Mouse (Mus musculus) cerebellum, adult 18-20 months (tissue): ENCODE data around the gene Zkscan16.
A peak's percentile ranks its signal among the peaks of the same experiment; 100 is the strongest.

Experiments used
- DNase-seq, 2 experiments: peaks; one replicate each; pipeline ENCODE4 v3.0.0; 2021

Zkscan16 gene

DNA sequence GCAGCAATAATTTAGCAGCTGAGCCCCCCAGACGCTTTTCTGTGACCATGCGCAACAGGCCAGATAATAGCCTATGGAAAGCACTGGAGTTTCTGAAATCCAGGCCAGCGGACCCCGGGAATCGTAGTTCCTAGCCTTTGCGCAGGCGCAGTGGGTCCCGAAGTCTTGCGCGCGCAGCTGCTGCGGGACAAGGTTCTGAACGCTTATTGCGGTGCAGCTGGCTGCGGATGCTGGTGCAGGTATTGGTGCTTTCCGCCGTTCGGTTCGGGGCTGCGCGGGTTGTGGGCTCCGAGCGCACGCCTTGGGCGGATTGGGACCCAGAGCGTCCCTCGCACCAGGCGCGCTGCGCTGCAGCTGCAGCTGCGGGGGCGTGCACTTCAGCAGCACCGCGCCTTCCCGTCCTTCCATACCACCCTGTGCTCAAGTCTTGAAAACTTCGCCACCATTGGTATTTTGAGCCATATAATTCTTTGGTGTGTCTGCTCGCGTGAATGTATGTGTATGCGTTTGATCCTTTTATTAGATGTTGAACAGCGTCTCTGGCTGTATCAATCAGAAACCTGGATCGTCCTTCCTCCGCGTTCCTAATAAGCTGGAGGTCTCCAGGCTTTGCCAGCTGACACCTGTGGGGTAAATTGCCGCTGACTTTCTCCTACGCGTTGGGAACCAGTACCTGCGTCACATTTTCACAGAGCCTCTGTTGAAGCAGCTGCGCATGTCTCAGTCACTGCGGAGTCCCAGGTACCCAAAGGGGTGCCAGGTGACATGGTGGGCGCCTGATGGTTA is at the start of gene Zkscan16:
Gene Zkscan16 (plus strand): TSS at position 209 of the 786 bp plus-strand sequence.
- DNase-seq: peak; percentile 88 to 91

DNA sequence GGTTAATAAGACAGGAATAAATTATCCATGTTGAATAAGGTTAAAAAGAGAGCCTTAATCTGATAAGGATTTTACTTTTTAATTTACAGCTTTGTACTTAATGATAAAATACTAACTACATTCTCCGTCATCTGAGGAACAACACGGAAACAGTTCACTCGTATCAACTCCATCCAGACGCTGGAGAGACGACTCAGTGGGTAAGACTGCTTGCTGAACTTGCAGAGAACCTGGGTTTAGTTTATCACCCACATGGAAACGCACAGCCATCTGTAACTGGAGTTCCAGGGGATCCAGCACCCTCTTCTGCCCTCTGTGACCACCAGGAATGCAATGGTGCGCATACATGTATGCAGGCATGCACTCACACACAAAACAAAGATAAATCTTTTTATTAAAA is 49.0 kb upstream of the Zkscan16 start:
- no peak for DNase-seq

DNA sequence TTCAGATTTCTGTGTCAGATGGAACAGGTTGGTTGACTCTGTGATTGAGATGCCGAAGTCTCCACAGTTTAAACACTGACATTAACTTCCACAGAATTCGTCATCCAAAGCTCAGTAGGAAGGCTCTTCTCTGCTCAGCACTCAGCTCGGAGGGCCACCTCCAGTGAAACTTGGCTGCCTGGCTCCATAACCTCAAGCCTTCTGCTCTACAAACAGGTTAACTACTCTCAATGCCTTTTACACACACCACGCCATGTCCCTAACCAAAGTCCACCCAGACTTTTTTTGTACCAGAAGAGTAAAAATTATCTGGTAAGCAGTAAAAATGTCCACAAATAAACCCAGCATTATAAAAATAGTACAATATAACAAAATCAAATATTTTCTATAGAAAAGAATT is 46.0 kb upstream of the Zkscan16 start:
- DNase-seq: peak; percentile 26 to 45

DNA sequence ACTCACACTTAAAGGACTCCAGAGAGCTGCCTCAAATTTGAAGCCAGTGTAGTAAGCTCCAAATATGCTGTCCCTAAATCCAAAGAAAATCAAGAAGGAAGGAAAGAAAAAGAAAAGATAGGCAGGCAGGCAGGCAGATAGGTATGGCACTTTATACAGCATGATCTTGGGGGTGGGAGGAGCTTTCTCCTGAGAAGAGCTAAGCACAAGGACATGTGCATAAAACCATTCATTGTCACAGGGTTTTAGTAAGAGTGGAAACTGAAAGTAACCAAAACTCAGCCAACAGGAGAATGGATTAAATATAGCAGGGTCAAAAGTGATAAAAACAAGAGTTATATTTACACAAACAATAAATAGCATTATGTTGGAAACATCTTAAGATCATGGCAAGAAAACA is 45.1 kb upstream of the Zkscan16 start:
- no peak for DNase-seq

DNA sequence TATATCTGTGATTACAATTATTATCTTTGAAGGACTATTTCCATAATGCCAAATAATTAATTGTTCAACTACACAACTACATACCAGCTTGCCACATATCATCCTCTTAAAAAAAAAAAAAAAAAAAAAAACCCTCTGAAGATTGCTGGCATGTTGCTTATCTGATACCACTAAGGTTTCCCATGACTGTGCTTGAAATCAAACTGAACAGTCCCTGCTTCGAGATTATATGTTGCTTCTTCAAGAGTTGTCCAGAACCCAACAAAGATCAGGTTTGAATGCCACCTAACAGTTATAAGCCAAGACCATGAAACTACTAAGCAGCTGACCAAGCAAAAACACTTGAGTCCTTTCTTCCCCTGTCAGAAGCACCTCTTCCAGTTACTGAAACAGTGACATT is 36.0 kb upstream of the Zkscan16 start:
- DNase-seq: no peak

DNA sequence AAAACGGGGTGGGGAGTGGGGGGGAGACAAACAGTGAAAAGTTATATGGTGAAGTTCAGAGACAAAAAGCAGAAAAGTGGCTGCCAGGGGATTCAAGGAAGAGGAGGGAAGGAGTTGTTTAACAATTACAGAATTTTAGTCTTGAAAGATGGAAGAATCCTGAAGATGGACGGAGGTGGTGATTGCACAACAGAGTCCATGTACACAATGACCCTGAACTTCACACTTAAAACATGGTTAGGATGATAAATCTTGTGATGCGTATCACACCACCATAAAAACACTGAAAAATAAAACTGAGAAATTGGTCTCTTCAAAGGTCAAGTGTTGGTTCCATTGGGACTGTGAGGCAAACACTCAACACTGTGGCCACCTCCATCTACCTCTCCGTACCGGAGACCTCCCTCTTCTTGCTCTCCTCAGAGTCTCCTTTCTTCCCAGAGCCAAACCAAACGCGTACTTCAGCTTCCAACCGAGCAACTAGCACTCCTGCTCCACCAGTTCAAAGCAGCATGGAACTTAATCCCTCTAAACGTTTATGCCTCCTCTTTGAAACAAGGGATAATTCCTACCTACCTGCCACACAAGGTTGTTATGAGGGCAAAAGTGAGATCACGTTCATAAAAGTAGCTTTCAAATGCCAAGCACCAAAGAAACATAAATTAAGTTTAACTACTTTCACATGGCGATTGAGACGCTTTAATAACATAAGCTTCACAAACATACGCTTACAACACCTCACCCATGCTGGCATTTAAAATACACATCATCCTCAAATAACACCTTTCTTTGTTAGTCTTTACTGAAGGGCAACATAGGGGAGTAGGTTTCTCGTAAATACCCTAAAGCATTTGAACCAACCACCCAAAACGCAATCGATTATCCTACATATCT is 33.0 kb upstream of the Zkscan16 start:
- DNase-seq: no peak

DNA sequence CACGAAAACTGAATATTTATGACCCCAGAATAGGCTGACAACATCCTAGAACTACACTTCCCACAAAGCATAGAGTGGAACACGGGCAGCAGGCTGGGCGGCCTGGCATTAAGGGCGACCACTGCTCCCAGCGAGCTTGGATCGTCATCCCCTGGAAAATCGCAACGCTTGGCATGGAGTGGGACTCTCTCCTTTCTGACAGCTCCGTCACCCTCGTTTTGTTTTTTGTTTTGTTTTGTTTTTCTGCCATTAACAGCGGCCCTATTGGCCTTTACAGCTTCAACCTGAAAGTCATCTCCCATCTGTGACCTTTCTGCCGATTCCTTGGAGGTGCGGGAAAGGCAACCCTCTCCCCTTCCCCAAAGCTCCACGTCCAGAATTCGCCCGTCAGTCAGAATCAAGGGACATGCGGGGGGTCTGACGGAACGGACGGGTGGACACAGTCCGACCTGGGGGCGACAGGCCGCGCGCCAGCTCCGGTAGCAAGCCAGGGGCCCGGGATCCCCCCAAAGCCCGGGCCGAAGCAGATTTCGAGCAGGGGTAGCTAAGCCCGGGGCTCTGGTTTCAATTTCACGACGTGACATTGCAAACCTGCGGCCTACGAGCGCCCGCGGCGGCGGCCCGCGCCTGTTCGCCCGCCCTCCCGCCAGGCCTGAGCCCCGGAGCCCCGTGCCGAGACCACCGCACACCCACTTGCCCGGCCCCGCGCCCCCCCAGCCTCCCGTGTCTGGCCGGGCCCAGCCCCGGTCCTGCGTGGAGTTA is 32.2 kb upstream of the Zkscan16 start:
- peak; percentile 59 to 62 for DNase-seq

DNA sequence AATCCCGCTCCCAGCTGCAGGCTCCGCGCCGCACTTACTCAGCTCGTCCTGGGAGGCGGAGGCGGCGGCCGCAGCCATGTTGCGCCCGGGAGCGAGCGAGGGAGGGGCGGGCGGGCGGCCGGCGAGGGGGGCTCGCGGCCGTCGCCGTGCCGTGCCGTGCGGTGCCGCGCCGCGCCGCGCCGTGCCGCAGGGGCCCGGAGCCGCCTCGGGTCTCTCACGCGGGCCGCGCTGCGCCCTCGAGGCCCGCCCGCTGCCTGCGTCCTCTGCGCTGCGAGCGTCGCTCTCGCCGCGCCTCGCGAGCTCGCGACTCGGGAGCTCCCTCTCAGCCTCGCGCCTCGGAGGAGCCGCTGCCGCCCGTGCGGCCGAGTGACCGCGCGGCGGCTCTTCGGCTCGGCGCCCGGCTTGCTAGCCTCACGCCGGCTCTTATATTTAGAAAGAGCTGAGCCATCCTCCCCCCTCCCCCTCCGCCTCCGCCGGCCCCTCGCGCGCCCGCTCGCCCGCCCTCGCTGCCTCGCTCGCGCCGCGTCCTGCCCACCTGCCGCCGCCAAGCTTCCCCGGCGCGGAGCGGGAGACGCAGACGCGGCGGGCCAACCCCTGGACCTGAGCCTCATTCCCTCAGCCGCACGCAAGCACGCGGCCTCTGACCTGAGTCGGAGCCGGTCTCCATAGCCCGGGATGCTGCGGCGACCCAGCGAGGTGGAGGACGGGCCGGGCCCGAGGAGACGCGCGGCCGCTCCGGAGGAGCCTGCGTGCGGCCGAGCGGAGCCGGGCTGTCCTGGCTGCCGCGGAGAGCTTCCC is 31.4 kb upstream of the Zkscan16 start:
- peak; percentile 67 to 84 for DNase-seq

DNA sequence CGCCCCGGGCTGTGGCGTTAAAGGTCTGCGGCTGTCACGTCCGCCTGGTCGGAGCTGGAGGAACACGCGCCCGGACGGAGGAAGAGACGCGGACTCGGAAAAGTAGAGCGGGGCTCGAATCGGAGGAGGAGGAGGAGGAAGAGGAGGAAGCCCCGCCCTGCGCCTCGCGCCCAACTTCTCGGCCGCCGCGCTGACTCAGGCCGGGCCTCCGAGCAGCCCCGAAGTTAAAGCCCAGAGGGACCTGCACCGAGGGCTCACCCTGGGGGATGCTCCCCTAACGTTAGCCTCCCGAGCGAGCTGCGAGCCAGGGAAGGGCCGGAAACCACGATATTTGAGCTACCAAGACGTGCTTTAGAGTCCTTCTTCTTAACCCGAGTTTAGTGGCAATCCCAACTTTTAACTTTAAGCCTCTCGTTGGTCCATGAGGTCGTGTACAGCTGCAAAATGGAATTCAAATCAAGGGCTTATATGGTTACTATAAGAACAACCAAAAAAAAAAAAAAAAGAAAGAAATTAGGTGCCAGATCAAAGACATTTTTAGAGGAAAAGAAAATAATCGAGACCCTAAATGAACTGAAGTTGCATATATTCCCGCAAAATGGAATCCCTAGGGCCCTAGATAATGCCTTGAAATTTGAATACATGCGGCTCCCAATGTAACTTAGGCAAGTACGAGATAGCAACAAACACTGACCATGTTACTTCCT is 30.6 kb upstream of the Zkscan16 start, which contains the start of gene Ecpas:
Gene Ecpas (minus strand): TSS at position 121 of the 707 bp plus-strand sequence.
- DNase-seq: peak in 1 of 2 experiments; percentile 82

DNA sequence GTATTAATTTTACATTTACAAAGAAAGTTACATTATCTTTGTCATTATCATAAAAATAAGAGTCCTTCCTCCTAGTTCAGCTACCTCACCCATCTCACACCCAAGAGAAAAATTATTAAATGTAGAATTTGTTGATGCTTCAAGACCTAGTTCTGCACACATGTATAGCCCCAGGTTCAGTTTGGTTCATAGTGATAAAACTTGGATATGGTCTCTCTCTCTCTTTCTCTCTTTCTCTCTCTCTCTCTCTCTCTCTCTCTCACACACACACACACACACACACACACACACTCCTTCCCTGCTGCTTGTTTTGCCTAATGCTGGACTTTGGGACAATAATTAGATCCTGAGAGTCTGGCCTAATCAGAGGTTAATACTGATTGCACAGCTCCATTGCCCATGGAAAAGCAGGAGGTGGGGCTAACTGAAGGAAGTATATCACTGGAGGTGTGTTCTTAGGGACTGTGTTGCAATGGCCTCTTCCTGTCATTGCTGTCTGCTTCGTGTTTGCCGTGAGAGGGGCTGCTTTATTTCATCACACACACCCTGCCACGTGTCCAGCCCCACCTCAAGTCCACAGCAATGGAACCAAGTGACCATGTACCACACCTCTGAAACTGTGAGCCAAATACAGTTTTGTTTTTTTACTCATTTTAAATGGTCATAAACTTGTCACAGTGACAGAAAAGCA is 29.9 kb upstream of the Zkscan16 start:
- no peak for DNase-seq

DNA sequence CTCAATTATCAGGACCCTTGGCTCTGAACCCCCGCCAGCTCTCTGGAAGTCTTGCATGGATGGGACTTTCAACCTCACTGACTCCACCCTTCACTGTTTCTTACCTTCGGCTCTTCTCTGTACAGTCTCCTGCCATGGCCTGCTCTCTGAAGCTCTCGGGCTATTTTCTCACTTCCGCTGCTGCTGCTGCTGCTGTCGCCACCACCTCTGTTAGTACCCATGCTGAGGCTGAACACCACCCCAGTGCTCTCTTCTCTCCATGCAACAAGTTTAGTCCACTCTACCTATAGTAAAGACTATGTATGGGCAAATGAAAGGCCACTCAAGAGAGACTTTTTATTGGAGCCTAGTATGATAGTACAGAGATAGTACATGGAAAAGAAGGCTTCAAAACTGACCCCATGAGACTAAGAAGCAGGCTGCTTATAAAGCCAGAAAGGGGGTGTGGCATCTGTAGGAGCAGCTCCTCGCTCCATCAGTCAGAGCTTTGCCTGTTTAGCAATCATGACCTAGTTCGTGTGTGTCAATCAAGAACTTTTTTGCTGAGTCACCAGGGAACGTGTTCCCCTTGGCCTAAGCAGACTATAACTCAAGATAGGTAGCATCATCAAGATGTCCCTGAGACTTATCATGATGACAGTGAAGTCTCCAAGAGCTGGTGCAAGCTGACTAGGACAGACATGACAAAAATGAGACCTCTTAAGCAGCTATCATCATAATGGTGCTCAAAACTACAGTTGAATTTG is 28.2 kb upstream of the Zkscan16 start:
- no peak for DNase-seq

DNA sequence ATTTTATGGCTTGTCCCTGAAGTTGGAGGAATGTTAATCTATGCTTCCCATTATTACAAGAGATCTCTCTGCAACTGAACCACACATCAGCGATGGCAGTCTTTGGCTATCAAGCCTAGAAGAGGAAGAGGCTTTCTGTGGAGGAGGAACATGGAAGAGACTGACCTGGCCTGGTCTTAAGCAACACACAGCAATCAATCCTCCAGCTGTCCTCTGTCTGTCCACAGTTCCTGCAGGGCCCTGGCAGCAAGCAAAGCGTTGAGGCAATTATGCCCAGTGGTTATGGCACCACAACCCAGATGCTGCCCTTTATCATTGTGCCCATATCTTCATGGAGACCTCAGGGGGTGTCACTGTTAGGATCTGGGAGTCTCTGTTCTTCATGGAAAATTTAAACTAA is 19.5 kb upstream of the Zkscan16 start:
- DNase-seq: no peak

DNA sequence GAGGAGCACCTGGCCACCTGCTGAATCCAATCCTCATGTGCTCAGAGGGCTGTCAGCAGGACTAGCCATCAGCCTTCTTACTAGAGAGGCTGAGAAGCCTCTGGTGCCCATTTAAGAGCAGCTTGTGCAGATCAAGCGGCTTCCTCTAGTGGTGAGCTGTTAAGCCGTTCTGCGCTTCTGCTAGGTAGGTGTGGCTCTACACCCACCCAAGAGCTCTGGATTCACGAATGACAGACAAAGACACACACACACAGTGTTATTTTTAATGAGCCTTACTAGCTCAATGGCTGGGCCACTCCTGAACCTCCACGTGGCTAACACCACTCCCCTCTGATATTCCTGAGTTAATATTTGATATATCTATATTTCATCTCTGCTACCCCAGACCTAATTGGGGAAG is 17.8 kb upstream of the Zkscan16 start:
- DNase-seq: no peak

DNA sequence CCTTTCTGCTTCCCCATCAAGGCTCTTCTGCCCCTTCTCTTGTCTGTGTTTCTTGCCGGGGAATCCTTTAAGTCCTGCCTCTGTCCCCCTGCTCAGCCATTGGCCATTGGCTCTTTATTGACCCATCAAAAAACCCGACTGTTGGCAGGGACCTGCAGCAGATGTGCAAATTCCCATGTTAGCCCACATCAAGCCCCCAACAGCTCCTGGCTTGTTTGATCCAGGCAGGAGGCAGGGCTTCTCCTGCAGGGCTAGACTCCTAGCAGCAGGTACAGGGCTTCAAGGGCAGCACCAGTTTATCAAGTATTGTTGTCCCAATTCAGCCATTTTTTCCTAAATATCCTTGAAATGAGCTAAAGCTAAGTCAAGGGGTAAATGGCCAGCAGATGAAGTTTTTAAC is 17.3 kb upstream of the Zkscan16 start:
- DNase-seq: no peak

DNA sequence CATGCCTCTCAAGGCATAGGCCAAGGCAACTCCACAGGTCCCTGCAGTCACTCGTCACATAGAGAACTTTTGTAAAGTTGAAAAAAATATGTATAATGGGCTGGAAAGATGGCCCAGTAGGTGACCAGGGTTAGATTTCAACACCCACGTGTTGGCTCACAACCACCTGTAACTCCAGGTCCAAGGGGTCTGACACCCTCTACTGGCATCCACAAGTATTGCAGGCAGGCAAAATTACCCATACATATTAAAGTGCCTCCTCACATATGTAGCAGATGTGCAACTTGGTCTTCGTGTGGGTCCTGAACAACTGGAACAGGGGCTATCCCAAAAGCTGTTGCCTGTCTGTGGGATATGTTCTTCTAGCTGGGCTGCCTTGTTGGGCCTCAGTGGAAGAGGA is 15.8 kb upstream of the Zkscan16 start:
- DNase-seq: no peak

DNA sequence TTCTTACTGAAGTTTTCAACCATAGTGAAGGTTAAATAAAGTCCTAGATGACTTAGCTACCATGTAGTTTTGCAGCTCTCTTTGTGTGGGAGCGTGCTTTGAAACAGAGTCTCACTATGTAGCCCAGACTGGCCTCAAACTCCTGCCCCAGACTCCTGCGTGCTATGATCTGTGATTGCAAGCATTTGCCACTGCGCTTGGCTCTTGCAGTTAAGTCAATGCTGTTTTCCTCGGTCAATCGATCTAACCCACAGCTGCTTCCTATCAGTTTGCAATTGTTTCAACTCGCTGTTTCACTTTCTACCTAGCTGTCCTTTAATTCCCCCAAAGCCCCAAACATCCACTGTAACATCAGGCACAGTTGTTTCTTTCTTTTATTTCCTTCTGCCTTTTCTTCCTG is 10.9 kb upstream of the Zkscan16 start:
- DNase-seq: no peak

DNA sequence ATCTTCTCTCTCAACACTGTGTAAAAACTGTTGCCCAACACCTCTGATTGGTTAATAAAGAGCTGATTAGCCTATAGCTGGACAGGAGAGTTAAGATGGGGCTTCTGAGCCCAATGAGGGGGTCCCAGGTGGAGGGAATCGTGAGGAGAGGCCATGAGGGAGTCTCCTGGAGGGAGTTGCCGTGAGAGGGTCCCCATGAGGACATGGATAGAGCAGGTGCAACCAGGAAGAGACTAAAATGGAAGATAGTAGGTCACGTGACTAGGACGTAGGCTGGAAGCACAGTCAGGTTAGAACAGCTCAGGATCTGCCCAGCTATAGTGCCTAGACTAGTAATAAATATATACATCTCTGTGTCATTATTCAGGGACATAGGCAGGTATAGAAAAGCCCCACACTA is 9.1 kb upstream of the Zkscan16 start:
- DNase-seq: no peak

DNA sequence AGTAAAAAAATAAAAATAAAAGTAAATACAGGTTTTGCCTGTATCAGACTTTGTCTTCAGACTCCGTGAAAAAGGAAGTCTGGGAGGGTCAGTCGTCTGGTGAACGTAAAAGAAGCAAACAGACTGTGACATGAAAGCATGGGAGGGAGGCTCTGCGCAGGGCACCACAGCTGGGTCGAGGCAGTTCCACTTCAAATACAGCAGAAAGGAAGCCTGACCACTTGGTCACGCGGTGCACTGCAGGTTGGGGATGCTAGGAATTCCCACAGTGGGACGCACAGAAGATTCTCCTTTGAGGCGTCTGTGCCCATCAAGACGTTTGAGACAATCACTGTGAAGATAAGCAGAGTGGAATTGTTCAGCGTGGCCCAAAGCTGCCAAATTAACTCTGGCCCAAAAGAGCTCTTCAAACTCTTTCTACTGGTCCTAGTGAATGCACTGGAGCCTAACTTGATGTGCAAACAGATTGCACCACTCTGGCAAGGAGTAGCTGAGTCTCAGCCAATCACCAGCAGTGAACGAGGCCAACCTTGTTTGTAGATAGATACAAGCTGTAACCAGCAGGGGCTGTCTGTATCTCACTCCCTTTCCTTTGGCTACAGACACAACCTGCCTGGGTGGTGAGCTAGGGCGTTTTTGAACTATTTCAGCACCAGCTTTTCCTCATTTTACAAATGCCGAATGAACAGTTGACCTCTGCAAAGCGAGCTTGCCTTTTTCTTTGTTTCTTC is 8.5 kb upstream of the Zkscan16 start:
- DNase-seq: peak; percentile 65 to 81

DNA sequence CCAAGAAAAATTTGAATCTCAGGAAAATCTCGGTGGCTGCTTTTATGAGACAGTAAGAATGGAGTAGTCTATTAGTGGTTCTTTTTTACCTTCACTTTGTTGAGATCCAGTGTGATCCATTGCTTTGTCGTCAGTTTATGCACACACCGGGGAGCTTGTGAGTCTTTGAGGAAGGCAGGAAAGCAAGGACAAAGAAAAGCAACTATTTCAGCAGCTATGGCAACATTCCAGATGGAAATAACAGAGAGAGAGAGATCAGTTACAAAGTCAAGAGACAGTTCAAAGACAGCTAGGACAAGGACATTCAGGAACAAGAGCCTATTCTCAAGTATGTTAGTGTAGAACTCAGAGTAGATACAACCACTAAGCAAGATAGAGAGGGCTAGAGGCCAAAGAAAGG is 7.6 kb upstream of the Zkscan16 start:
- DNase-seq: no peak

DNA sequence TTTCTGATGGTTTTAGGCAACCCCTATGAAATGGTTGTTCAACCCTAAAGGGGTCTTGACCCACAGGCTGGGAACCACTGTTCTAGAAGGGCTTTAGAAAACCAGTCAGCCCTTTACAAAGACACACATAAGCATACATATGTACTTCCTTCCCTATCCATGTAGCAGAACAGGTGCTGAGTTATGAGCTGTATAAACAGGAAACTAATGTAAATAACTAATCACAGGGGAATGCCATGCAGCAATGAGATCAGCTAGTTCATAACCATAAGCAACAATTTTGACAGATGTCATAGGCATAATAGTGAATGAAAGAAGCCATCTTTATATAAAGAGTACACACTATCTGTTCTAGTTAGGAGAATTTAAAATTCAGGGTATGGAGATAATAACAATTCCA is 1.8 kb upstream of the Zkscan16 start:
- DNase-seq: no peak
